Mouse (Mus musculus) left cerebral cortex, adult 11 months (tissue): ENCODE results near the gene Tmem213.

Experiments
- DNase-seq: peaks from one replicate; pipeline ENCODE4 v3.0.0; 2022; ENCODE audit warnings: low spot score

Gene Tmem213

DNA sequence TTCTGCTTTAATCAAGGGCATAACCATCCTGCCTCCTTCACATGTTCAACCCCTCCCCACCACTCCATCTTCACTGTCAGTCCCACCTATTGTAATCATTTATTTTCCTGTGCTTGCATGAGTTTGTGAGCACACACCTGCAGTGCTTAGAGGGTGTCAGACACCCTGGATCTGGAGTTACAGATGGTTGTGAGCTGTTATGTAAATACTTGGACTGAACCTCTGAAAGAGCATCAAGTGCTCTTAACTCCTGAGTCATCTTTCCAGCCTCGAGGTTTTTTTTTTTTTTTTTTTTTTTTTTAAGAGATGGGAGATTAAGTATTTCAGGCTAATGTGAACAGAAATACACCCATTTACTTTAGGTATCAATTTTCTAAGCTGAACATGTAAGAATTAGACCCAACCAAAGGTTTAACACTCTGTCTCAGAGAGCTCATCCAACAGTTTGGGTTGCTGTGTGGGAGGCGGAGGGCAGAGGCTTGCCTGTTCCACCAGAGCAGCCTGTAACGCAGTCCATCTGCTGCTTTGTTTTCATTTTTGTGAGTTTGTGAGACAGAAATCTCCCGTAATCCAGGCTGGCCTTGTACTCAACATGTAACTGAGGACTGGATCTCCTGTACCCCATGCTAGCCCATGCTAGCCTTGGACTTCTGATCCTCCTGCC lies 7.2 kb downstream of the Tmem213 start:
- no peak for DNase-seq

DNA sequence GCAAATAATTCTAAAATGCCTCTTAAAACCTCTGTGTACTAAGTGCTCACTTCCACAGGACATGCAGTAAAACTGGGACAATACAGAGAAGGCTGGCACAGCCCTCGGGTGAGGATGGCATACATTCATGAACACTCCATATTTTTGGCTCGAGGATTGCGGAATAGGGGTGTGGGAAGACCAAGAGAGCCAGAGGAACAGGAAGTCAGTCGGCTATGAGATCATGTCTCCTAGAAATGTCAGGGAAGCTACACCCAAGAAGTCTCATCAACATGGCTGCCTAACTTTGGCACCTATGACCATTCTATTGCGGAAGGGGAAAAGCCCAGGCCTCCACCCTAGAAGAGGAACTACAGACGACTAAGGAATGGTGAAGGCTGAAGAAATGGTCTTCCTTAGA lies 9.3 kb downstream of the Tmem213 start:
- DNase-seq, result no peak

DNA sequence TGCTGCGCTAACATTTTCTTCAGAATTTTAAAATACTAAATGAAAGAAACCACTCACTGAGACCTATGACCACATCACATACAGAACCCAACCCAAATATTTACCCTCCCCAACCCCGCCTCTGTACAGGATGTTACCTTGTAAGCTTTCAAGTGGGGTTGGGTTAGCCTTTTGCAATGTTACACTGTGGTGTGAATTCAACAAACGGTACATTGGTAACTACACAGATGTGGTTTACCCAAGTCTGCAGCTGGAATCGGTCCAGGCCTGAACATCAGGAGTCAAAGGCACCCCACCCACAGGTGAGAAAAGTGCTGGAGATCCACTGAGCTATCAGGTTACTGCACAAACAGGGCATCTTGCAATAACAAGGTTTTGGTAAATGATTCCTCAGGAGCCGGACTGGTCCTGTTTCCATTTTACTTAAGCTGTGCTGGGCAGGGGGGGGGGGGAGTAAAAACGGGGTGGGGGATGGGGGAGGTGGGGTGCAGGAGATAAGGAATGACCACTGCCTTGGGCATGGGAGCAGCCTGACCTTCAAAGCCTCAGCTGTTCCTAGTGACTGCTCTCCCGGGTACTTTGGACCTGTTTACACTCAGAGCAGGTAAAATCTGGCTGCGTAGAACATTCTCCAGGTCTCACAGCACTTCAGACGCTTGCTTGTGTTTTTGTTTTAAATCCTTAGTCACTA lies 11.8 kb downstream of the Tmem213 start:
- DNase-seq, result no peak

DNA sequence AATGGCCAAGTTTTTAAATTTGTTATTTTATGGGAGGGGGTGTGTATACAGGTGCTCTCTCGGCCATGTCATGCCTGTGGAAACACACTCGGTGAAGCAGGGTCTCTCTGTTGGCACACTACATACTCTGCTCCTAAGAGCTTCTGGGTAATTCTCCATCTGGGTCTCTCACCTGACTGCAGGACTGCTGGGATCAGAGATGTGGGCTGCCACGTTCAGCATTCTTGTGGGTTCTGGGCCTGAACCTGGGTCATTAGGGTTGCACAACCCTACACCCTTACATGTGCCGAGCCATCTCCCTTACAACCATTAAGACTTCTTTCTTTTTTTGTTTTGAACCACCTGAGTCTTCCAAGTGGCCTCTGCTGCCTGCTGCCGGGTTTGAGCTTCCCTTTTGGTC lies 12.8 kb downstream of the Tmem213 start:
- DNase-seq, result no peak

DNA sequence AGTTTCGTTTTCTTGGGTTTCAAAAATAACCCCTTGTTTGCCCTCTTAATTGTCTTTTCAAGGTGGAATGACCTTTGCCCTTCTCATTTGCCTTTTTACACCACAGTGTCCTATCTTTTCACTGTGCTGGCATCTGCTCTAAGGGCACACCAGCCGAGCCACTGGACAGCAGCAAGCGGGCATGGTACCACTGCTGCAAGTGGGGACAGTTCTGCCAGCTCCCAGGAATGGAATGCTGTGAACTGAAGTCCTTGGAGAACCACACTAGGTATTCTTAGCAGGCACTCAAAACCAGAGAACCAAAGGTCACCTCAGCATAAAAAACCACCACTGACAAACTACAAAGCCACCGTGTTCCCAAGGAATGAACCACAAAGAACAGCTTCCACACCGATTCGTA lies 13.7 kb downstream of the Tmem213 start:
- no peak for DNase-seq

DNA sequence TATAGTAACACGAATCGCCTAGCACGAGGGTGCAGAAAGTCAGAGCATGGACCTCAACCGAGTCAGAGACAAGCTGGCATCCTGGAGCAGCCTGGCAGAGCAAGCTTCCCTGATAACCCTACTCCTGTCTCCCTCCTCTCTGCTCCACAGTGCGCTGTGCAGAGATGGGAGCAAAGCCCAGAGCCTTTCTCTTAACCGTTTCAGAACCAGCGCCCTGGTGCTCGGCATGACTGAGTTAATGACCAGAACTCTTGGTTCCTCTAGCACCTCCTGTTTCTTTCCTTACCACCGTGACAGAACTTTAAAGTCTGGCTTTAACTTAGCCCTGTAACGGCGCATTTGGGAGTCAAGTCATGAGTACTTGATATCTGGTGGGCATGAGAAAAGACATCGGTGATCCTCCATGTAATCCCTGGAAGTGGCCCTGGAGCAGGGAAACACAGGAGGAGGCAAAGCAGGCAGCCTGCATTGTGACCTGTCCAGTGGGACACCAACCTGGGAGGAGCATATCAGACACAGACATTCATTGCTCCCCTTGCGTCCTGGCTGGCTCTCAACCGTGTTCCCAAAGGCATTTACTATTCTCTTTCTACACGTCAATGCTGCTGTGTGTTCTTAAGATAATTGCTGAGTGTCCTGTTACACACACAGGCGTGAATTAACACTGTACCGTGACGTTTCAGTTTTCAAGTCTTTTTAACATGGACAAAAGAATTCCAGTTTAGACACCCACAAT lies 14.6 kb downstream of the Tmem213 start:
- no peak for DNase-seq

DNA sequence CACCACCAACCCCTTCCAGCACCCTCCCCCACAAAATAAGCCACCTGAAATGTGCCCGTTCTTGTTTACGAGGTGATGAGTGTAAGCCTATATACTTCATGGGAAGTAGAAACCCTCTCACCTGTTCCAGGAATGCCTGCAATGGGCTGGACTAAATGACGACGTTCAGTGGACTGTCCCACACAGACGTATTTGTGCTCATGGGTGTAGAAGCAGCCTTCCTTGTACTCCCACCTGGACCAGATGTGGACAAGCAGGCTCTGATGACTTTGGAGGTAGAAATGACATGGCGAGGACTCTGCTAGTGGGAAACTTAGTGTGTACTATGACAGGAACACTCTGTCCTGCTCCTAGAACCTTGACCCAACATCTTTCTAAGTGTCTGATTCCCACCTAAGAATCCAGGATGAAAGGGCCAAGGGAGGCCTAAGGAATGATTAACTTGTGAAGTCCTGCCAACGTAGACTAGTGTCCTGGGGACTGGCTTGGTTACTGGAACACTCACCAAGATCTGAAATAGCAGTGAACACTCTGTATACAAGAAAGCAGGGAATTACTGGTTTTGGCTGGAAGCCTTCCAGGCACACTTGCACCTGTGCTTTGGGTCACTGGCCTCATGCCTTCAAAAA lies 15.3 kb downstream of the Tmem213 start, which contains the start of gene Atp6v0a4:
Gene Atp6v0a4 (minus strand): TSS at position 380 of the 629 bp plus-strand sequence.
- DNase-seq, result no peak

DNA sequence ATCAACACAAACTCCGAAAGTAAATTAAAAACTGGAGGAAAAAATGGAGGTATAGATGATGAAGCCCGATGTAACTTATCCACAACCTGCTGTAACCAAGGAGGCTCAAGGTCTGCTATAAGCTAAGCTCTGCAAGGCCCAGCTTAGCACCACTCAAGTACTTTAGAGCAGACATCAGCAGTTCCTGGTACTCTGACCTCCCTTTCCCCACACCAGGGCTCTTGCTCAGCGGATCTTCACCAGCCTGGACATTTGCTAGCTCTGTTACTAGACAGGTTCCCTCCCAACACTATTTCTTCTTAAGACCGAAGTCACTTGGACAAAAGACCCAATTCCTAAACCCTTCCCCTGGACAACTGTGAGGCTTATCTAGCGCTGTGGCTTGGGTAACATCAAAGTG lies 15.8 kb downstream of the Tmem213 start:
- DNase-seq, result no peak

DNA sequence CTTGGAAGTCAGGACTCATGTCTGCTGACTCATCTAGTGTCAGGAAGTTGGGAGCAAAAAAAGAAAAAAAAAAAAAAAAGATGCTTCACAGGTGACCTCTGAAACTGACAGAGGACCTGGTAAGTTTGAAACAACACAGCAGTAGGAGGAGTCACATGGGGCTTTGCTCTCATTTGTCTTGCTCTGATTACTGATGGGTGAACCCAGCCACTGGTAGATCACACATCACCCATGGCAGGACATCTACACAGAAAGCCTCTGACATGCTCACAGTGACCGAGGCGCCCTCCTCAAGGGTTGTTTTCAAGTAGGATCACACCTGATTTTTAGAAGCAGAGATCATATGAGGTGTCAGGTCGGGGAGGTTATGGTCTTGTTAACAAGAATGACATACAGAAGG lies 16.4 kb downstream of the Tmem213 start:
- no peak for DNase-seq

DNA sequence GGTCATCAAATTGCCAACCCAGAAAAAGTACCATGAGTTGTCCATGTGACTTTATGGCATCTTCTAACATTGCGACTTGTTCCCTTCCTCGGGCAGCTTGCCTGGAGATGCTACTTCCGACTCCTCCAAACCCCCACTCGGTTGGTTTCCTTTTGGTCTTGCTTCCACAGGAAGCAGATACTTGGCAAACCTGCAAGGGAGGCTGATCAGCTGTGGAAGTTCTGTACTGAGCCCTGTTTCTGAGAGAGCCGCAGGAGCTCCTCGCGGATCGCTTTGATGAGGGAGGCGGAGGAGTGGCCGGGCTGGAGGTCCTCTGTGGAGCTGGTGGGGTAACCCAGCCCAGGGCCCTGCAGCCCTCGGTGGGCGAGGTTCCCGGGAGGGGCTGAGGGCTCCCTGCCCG lies 19.1 kb downstream of the Tmem213 start:
- no peak for DNase-seq

DNA sequence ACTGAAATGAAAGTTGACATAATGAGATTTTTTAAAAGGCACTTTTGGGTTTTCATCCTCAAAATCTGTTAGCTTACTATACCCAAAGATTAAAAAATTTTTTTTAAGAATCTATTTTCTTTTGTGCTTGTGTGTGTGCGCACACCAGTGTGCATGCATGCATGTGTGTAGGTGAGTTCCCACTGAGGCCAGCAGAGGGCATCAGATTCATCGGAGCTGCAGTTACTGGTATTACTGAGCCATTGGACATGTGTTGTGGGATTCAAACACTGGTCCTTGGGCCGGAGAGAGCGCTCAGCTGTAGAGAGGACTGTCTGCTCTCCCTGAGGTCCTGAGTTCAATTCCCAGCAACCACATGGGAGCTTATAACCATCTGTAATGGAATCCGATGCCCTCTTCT lies 20.8 kb downstream of the Tmem213 start:
- DNase-seq, result no peak

DNA sequence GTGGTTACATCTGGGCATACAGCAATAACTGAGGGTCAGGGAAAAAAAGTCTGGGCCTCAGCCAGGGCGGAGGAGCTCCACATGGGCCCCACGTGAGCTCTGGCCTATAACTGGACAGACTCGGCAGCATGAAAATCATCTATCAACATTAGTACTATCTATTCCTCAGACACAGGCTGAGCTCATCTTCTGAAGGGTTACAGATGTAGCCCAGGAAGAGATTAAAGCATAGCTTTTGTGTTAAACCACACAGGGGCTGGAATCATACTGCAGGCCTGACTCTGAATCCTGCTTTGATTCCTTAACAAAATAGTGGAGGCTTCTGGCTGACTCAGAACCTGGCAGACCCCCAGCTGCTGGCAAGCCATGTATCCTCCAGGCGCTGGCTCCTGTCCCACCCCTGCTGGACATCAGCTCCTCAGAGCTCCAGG lies 22.8 kb downstream of the Tmem213 start:
- no peak for DNase-seq

DNA sequence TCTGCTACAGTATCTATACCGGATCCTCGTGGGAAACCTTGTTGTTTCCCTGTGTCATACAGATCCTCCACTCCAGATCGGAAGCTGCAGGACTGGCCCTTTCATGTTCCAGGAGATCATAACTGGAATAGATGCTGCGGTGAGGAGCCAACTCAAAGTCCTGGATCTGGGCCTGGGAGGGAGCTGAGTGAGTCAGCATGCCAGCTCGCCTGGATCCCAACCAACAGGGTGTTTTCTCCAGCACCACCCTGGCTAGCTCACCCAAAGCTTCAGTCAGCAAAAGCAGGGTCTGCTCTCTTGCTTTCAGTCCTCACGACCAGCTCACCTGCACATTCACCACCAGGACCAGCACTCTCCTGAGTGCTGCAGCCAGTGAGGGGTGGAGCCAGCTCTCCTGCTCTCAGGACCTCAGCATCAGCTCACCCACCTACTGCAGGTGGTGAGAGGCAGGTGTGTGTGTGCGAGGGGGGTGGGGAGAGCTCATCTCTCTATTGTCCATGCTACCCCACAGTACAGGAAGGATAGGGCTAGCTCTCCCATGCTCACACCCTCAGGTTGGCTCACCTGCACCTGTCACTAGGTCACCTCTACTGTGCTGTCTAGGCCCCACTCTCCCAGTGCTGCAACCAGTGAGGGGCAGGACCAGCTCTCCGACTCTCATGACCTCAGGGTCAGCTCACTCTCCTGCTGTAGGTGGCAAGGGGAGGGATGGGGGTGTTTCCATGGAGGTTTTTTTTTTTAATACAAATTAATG lies 25.9 kb downstream of the Tmem213 start:
- no peak for DNase-seq

DNA sequence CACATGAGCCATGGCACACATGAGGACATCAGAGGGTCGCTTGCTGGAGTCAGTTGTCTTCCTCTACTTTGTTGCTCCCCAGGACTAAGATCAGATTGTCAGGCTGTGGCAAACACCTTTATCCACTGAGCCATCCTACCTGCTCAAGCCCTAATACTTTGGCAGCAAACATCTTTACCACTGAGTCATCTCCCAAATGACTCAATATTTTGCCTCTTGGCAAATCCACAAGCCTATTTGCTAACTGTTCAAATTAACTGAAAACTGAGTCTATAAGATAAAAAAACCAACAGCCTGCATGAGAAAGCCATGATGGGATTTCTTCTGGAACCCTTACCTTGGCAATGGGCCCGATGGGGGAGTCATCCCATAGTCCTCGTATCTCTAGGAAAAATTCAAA lies 30.0 kb downstream of the Tmem213 start:
- no peak for DNase-seq

DNA sequence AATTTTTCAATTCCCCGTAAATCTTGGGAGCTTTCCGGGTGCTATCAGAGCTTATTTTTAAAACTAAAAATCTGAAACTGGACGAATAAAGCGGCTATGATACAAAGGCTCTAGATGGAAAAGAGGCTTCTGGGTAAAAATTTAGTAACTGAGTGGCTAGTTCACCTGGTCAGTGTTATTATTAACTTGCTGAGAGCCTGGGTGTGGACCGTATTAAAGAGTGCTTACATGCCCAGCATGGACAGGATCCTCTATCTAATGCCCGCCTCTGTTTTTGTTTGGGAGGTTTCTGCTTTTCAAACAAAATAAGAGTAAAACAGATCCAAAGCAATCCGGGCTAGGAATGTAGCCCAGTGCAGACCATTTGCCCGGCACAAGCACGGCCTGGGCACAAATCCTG lies 31.3 kb downstream of the Tmem213 start:
- DNase-seq, result no peak

DNA sequence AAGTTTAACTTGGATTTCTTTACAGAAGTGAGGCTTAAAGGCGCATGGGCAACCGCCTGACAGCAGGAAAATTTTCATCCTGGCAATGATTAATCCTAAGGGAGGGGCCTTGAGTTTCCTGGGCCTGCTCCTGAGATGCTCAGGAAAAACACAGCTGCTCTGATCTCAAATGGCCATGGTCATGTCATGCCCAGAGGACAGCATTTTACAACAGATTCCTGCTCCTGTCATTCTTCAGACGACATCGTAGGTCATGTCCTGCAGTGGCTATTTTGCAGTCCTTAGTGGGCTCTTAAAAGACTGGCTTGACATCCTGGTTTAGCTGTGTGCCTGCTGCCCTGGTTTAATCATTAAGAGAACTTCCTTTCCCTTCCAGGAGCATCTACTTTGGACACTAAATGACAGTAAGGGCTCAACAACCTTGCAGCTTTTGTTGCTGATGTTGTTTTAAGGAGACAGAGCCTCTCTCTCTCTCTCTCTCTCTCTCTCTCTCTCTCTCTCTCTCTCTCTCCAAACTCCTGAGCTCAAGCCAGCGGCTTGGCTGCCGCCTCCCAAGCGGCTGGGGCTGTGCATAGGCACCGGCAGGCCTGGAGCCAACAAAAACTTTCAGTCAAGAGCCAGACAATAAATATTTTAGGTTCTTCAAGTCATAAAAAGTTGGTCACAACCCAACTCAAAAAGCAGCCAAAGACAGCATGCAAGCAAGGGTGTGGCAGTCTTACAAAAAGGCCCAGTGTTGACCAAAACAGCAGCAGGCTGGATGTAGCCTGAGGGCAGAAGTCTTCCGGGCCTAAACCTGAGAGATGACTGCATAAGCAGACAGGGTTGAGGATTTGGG lies 35.3 kb downstream of the Tmem213 start:
- no peak for DNase-seq

DNA sequence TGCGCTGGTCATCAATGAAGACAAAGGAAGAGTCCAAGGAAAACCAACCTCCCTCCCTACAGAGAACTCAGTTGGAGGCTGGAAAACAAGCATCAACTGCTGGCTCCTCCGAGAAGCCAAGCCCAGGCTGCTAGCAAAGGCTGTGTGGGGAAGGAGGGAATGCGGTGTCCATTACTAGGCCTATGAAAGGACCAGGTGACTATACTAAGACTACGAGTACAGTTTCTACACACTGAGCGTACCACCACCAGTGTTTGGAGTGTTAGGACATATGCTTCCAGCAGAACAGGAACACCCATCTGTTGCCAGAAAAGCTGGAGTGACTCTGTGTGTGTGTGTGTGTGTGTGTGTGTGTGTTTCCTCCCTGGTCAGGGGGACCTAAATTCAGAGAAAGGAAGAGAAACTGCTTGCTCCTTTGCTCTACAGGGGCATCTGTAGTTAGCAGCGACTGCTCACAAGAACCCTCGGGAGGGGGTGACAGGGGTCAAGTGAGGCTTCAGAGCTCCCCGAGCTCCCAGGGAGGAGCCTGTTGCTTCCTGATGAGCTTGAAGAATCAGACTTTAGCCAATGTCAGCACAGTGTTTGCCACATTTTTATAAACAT lies 36.5 kb downstream of the Tmem213 start:
- no peak for DNase-seq

DNA sequence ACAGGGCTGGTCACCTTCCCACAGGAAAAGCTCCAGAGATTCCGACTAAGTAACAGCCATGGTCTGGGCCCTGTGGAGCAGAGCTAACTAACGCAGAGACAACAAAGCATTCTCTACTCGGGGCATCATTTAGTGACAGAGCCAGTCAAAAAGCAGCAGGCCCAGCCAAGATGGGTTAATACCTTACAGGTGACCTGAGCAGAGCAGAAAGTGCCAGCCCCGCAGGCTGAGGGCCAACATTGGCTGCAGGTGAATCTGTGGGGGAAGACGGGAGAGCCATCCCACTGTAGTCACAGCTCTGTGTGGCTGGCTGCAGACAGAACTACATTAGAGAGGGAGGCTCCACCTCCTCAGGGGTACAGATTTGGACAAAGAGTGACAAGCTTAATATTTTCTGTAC lies 38.2 kb downstream of the Tmem213 start:
- no peak for DNase-seq

DNA sequence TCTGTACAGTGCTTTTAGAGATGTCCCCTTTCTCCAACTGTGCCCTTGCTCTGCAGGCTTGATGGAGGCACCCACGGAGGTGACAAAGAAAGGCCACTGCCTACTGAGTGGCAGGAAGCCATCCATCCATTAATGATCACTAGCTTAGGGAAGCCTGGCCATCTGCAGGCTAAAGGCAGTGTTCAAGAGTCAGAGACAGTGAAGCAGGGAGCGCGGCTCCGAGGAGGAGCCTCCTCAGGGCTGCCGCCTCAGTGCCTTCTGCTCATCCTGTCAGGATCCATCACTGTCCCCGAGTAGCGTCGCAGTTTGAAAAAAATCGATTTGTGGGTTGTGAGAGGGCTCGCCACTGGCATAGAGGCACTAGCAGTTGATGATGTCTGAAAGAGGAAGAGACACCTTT lies 39.6 kb downstream of the Tmem213 start:
- no peak for DNase-seq

DNA sequence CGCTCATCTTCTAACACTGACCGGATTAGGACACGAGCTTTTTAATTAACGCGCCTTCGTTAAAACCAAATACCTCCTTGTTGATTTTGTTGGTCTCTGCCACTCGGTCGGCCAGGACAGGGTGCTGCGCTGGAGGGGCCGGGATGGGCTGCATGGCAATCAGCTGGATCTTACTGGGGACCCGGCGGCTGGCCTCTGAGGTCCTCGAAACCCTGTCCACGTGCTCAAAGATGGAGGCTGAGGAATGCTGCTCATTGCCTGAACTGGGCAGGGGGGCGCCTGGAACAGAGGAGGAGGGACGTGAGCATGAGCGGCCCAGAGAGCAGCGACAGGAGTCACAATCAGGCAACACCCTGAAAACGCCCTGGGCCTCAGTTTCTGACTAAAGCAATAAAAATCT lies 40.4 kb downstream of the Tmem213 start:
- no peak for DNase-seq

DNA sequence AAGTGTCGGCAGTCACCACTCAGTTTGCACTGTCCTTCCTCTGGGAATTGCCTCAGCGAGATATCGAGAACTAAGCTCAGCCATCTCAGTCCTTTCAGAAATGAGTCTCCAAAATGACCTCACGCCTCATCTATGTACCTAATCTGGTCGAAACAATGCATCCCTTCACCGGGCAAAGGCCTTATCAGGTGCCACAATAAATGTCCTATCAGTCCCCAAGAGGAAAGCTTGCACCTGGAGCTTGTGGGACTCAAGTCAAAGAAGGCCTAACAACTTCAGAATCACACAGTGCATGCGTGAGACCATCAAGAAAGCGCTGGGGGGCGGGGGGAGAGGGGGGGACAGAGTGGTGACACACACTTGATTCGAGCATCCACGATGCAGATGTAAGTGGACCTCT lies 43.2 kb downstream of the Tmem213 start:
- DNase-seq, result no peak
